Mouse (Mus musculus): ENCODE results near the gene Serinc5. TPM values are rescaled to one million over a fixed set of nuclear protein-coding genes. Genes with fewer than 3 reads are reported as not detected.

The Serinc5 gene
- 74.6 TPM for polyA plus RNA-seq (2014; fragmentation: Illumina TruSeq; extraction: RNeasy Lipid Tissue Mini Kit (QIAGEN cat#74804); ENCODE audit: low read depth, low replicate concordance)

DNA sequence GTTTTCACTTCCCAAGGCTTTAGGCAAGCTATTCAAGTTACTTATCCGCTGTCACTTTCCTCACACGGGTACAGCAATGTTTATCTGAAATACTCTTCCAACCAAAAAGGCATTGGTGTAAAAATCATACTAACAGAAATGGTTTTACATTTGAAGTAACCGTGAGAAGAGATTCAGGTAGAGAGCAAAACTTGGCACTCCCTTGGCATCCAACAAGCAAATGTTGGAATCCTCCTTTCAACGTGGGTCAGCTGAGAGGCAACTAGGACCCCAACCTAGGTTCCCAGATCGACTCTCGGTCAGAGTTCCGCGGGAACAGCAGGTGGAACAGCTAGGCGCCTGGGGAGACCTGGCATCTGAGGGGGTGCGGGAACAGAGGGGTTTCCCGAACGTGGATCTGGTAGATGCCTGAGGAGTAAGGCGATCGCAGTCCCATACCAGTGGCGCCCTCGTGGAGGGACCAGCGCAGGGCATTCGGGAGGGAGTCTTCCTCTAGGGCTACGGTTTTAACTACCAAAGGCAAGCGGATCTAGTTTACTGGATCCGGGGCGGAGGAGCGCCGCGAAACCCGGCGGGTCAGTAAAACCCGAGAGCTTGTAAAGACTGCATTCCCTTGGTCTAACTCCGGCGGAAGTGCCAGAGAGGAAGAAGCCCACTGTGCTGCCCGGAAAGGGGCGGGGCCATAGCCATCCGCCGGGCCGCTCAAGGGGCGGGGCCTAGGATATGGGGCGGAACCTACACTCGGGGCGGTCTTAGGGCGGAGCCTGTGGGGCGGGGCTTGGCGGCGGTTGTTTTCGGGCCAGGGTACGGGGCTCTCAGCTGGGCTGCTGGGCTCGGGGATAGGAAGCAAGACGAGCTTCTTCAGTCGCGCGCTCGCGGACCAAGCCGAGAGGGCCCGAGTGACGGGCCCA is at the start of gene Serinc5:
Gene Serinc5, plus strand, starts transcription at position 781 of the 911 bp plus-strand sequence.

DNA sequence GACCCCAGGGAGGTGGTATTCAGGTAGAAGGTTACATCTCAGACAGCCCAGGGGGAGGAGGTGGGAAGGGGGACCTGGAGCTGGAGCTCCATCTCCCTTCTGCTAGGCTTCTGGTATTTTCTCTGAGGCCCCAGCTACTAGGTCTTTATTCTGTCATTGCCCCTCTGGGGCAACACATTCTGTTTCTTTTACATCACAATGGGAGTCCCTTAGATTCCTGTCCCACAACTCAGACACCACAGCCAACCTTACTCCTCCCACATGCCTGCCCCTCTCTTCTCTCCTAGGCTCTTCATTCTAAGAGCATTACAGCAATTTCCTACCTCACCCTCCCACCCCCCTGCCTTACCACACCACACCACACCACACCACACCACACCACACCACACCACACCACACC is 34.8 kb upstream of the Serinc5 start, which contains the start of gene Spz1:
Gene Spz1, minus strand, starts transcription at position 101 of the 400 bp plus-strand sequence.

Other genes starting within 250 kb of the Serinc5 start
- gene Ankrd34b, start 185.2 kb upstream of the Serinc5 start, polyA plus RNA-seq (2014; fragmentation: Illumina TruSeq; extraction: RNeasy Lipid Tissue Mini Kit (QIAGEN cat#74804); ENCODE audit: low read depth, low replicate concordance) = 2.4 TPM
- 12.2 TPM for gene Fam151b, start 127.1 kb upstream of the Serinc5 start, polyA plus RNA-seq (2014; fragmentation: Illumina TruSeq; extraction: RNeasy Lipid Tissue Mini Kit (QIAGEN cat#74804); ENCODE audit: low read depth, low replicate concordance)
- 54.5 TPM for gene Zfyve16, start 80.2 kb upstream of the Serinc5 start, polyA plus RNA-seq (2014; fragmentation: Illumina TruSeq; extraction: RNeasy Lipid Tissue Mini Kit (QIAGEN cat#74804); ENCODE audit: low read depth, low replicate concordance)
- gene Spz1, start 34.9 kb upstream of the Serinc5 start, polyA plus RNA-seq (2014; fragmentation: Illumina TruSeq; extraction: RNeasy Lipid Tissue Mini Kit (QIAGEN cat#74804); ENCODE audit: low read depth, low replicate concordance) = not detected
- gene Thbs4, start 183.7 kb downstream of the Serinc5 start, polyA plus RNA-seq (2014; fragmentation: Illumina TruSeq; extraction: RNeasy Lipid Tissue Mini Kit (QIAGEN cat#74804); ENCODE audit: low read depth, low replicate concordance) = 0.58 TPM
- 39.0 TPM for gene Mtx3, start 233.7 kb downstream of the Serinc5 start, polyA plus RNA-seq (2014; fragmentation: Illumina TruSeq; extraction: RNeasy Lipid Tissue Mini Kit (QIAGEN cat#74804); ENCODE audit: low read depth, low replicate concordance)

Measured in adrenal gland, adult 10 weeks (tissue).